Mouse (Mus musculus) liver, adult 2 months (tissue): ENCODE measurements at regions not wholly inside any gene's neighbourhood (a gene's known extent, or its start where the extent isn't known, plus 50 kb on each side); places are given as distances from the start of the nearest gene placed in this dataset.

Source experiments
- CTCF ChIP-seq: fragments of 200-500 bp; IDR thresholded peaks from 2 replicates; pipeline ENCODE4 v1.5.1; 2011; ENCODE audit warnings: low read depth, low read length, control low read depth
- POLR2A ChIP-seq: fragments of 200-500 bp; IDR thresholded peaks from 2 replicates; pipeline ENCODE4 v1.6.1; 2011; ENCODE audit warnings: low read length, control low read depth; ENCODE audit not compliant: insufficient read depth; ENCODE audit errors: extremely low read depth

GRCm38 (mm10) chr1:177610156-177610555 lies 119.5 kb upstream of the 1700016C15Rik start:
- no peak for TF ChIP-seq CTCF
- TF ChIP-seq POLR2A = no peak
